Mouse (Mus musculus) central nervous system, embryonic 14 days (tissue): ENCODE data around the gene Foxi1. TPM values are rescaled to one million over a fixed set of nuclear protein-coding genes. Genes with fewer than 3 reads are reported as not detected.

Source experiments
- polyA plus RNA-seq: library from polyadenylated mRNA; depleted of rRNA; stranded (reverse); fragments of >200 nt; gene quantifications from 2 replicates; pipeline ENCODE4 v1.2.3, GENCODE M21; 2012; rRNA removed

The Foxi1 gene
- polyA plus RNA-seq = 0.08 TPM in 1 of 2 replicates, not detected in the other

DNA sequence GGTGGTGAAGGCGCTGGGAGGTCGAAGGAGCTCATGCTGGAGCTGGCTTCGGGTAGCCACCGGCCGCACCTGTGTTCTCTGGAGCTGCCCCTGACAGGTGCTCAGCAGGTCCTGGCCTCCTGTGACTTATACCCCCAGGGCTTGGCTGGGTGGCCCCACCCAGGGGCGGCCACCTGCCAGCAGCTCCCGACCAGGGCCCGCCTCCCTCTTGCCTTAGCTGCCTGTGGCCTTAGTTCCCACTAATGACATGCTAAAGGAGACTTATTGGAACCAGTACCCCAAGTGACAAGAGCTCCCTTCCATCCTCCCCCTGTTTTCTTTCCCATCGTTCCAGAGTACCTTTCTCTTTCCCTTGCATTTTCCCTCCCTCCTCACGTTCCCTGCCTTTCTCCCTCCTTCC is at the start of gene Foxi1:
Gene Foxi1, minus strand, starts transcription at position 101 of the 400 bp plus-strand sequence.

Other genes with a start within 250 kb of the Foxi1 start
- 0.11 and 0.13 TPM in 2 replicates for gene Kcnmb1, start 245.1 kb downstream of the Foxi1 start, polyA plus RNA-seq
- 42.8 and 43.8 TPM in 2 replicates for gene Kcnip1, start 214.9 kb downstream of the Foxi1 start, polyA plus RNA-seq
- gene Lcp2, start 161.2 kb downstream of the Foxi1 start, polyA plus RNA-seq = 2.7 TPM in 2 replicates
- 0.16 and 0.77 TPM in 2 replicates for gene 4930469K13Rik, start 109.5 kb downstream of the Foxi1 start, polyA plus RNA-seq
- 5.3 and 6.2 TPM in 2 replicates for gene Fam196b, start 106.7 kb upstream of the Foxi1 start, polyA plus RNA-seq